Comparison of ENCODE assay signal across 23 mouse cellular contexts in genomic region chr6:60856599-60856998, GRCm38 (mm10). TPM values are rescaled to one million over a fixed set of nuclear protein-coding genes. Genes with fewer than 3 reads are reported as not detected.
DNase-seq lines count a peak whose midpoint lies in the region; ATAC-seq lines count a peak whose summit lies in the region.
"Had no signal": no experiment of that assay in that cellular context is flagged by ENCODE, and none has a peak within 500 bp of the region (broad histone marks: within the 10 kb centered on the region; RNA-seq: fewer than 3 reads in every experiment).

No protein-coding gene starts in this region.

- ATAC-seq in frontal cortex, adult (ENCODE audit: low TSS enrichment), result peak; percentile 89
- ATAC-seq: activated CD4-positive, CD25-positive, alpha-beta regulatory T cell, adult 4 months; CD4-positive, CD25-positive, alpha-beta regulatory T cell, adult 4 months; forebrain, embryonic 14.5 days; Patski had no signal

- no peak for DNase-seq in frontal cortex, postnatal 25 days (ENCODE audit: low spot score in 2 of 2)
- DNase-seq in layer of hippocampus, adult 9-11 months, result peak; percentile 6
- DNase-seq in layer of hippocampus, postnatal 36 days, result no peak
- DNase-seq in right cerebral cortex, adult 18-20 months, result peak; percentile 8
- DNase-seq in right cerebral cortex, postnatal 4 days, result no peak
- DNase-seq in retina, postnatal 1 day, result no peak
- DNase-seq: adrenal gland, adult 8-10 months; adrenal gland, postnatal 14 days; adrenal gland, postnatal 36 days; B cell, adult 2 months; cerebellum, adult 11 months; cerebellum, adult 18-20 months; cerebellum, adult 8-10 months; cerebellum, adult 9-11 months; cerebellum, postnatal 14 days; cerebellum, postnatal 36 days; embryo, embryonic 11 days had no signal

RNA-seq across cellular contexts. Expression of gene Snca, which starts 26.9 kb away (rescaled TPM):
- total RNA-seq in layer of hippocampus, postnatal 36 days (2021), result 100 to 1,000 TPM; 520 to 575 TPM
- total RNA-seq: CH12.LX had no signal

Comparison
In these comparisons a context has a peak if more than half of its experiments do, and no peak if none do; other contexts are left out.
1. DNase-seq: peak in layer of hippocampus, adult 9-11 months (single experiment) and right cerebral cortex, adult 18-20 months (single experiment); none in frontal cortex, postnatal 25 days (0 of 2), layer of hippocampus, postnatal 36 days (0 of 2), right cerebral cortex, postnatal 4 days (single experiment) and retina, postnatal 1 day (single experiment).